In the genomic region with DNA sequence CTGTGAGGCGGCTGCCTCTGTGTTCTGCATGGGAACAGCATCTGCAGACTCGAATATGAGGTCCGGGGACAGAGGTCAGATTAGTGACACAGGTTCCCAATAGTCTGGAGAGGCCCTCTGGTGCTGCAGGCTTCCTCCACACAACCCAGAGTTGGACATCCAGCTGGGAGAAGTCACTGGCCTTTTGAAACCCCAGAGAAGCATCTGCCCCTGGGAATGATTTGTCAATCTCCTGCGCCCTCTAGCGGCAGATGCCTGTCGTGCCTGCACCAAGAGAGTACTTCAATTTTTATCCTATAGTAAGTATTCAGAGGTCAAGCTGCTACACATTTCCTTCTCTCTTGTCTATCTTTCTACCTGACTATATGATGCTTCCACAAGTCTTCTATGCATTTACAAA, we compare ENCODE assay signal across 8 mouse cellular contexts.
DNase-seq lines count a peak whose midpoint lies in the region.

No protein-coding gene starts in this region.

- peak; percentile 21 for DNase-seq in gastrocnemius, adult 18-20 months (ENCODE audit: low spot score)
- DNase-seq in gastrocnemius, postnatal 25 days = no peak
- peak; percentile 42 to 79 for DNase-seq in adrenal gland, adult (ENCODE audit: inconsistent age in 2 of 2, low spot score in 1 of 2)
- DNase-seq in embryo, embryonic 10 days (ENCODE audit: low spot score) = peak; percentile 92
- DNase-seq in heart, postnatal 4 days = peak; percentile 74
- DNase-seq in layer of hippocampus, postnatal 14 days (ENCODE audit: low spot score in 2 of 2) = peak; percentile 27 to 41
- DNase-seq in lung, postnatal 36 days = peak; percentile 76
- peak; percentile 24 to 78 for DNase-seq in spleen, postnatal 4 days (ENCODE audit: low spot score in 2 of 2)
